Mouse (Mus musculus): ENCODE measurements around the gene Lingo4. TPM values are rescaled to one million over a fixed set of nuclear protein-coding genes. Genes with fewer than 3 reads are reported as not detected.

Gene Lingo4
- total and polyA plus RNA-seq, 3 experiments, result not detected

GRCm38 (mm10) chr3:94396336-94396735 lies 2.0 kb upstream of the Lingo4 start:
- no peak for TF ChIP-seq ZNF384 (IDR thresholded peaks at IDR 0.05; ENCODE audit: low read depth, low read length)
- TF ChIP-seq HCFC1 (IDR thresholded peaks at IDR 0.05; ENCODE audit: low read depth, low read length), result no peak
- no peak for TF ChIP-seq MAFK (IDR thresholded peaks at IDR 0.05; ENCODE audit: borderline replicate concordance, low read depth, low read length)
- TF ChIP-seq USF2 (IDR thresholded peaks at IDR 0.05; ENCODE audit: borderline replicate concordance in 1 of 2, insufficient read depth in 1 of 2, low read depth in 1 of 2, low read length in 2 of 2), result no peak
- TF ChIP-seq CHD2 (IDR thresholded peaks at IDR 0.05; ENCODE audit: low read length), result no peak
- no peak for TF ChIP-seq CTCF (IDR thresholded peaks at IDR 0.05 in 2 of 3, conservative IDR thresholded peaks at IDR 0.05 in 1 of 3; ENCODE audit: control insufficient read depth in 1 of 3, insufficient read depth in 1 of 3, low read depth in 2 of 3, low read length in 3 of 3, poor library complexity in 1 of 3, severe bottlenecking in 1 of 3)
- no peak for TF ChIP-seq ZKSCAN1 (IDR thresholded peaks at IDR 0.05; ENCODE audit: low read depth, low read length)
- TF ChIP-seq RCOR1 (IDR thresholded peaks at IDR 0.05; ENCODE audit: low read depth, low read length), result no peak
- no peak for TF ChIP-seq MEF2A (IDR thresholded peaks at IDR 0.05; ENCODE audit: extremely low read depth, insufficient replicate concordance, low read depth, low read length, poor library complexity, severe bottlenecking)
- TF ChIP-seq EP300 (IDR thresholded peaks at IDR 0.05; ENCODE audit: low read depth in 1 of 2, low read length in 2 of 2), result no peak
- peaks cover 15 to 16% of the 10 kb centered on the region in 2 experiments for H3K27me3 ChIP-seq (ENCODE audit: control insufficient read depth in 1 of 2, insufficient read depth in 2 of 2, low read length in 2 of 2)
- H3K9ac ChIP-seq (ENCODE audit: control insufficient read depth, low read depth, low read length, poor library complexity, severe bottlenecking), result no peak overlapping the region

GRCm38 (mm10) chr3:94396851-94397250 lies 1.5 kb upstream of the Lingo4 start:
- TF ChIP-seq ZNF384 (IDR thresholded peaks at IDR 0.05; ENCODE audit: low read depth, low read length) (no peak), CHD1 (IDR thresholded peaks at IDR 0.05; ENCODE audit: low read depth, low read length) (no peak), ELF1 (IDR thresholded peaks at IDR 0.05; ENCODE audit: low read depth, low read length) (no peak), UBTF (IDR thresholded peaks at IDR 0.05; ENCODE audit: borderline replicate concordance, insufficient read depth, low read depth, low read length) (no peak), CHD2 (IDR thresholded peaks at IDR 0.05; ENCODE audit: low read length) (no peak), MAZ (IDR thresholded peaks at IDR 0.05; ENCODE audit: low read depth, low read length) (no peak), MAFK (IDR thresholded peaks at IDR 0.05; ENCODE audit: borderline replicate concordance, low read depth, low read length) (no peak), MYB (IDR thresholded peaks at IDR 0.05; ENCODE audit: low read depth, low read length) (no peak), HCFC1 (IDR thresholded peaks at IDR 0.05; ENCODE audit: low read depth, low read length) (no peak), POLR2A (IDR thresholded peaks at IDR 0.05; ENCODE audit: control insufficient read depth in 1 of 2, insufficient read depth in 1 of 2, low read depth in 1 of 2, low read length in 2 of 2, poor library complexity in 1 of 2) (no peak), SIN3A (IDR thresholded peaks at IDR 0.05; ENCODE audit: low read length) (no peak), GATA1 (IDR thresholded peaks at IDR 0.05; ENCODE audit: low read depth, low read length) (no peak), NELFE (IDR thresholded peaks at IDR 0.05; ENCODE audit: low read depth, low read length) (no peak), TBP (IDR thresholded peaks at IDR 0.05; ENCODE audit: low read depth, low read length) (no peak), MEF2A (IDR thresholded peaks at IDR 0.05; ENCODE audit: extremely low read depth, insufficient replicate concordance, low read depth, low read length, poor library complexity, severe bottlenecking) (no peak), TCF12 (IDR thresholded peaks at IDR 0.05; ENCODE audit: low read depth, low read length) (no peak)
- H3K9ac ChIP-seq (ENCODE audit: control insufficient read depth, low read depth, low read length, poor library complexity, severe bottlenecking), result no peak overlapping the region
- H3K4me3 ChIP-seq (ENCODE audit: control insufficient read depth in 1 of 2, insufficient read depth in 1 of 2, low read depth in 2 of 2, low read length in 2 of 2), result no peak overlapping the region
- no peaks in the 10 kb centered on the region for H3K79me2 ChIP-seq (ENCODE audit: control insufficient read depth, insufficient read depth, low read length, poor library complexity)
- no peak for DNase-seq (ENCODE audit: low read depth, low spot score)
- no peaks in the 10 kb centered on the region for H3K9me3 ChIP-seq (replicated peaks; ENCODE audit: insufficient read depth, low read length)
- peaks cover 15 to 18% of the 10 kb centered on the region in 2 experiments for H3K27me3 ChIP-seq (ENCODE audit: control insufficient read depth in 1 of 2, insufficient read depth in 2 of 2, low read length in 2 of 2)
- no peaks in the 10 kb centered on the region for H3K4me1 ChIP-seq (ENCODE audit: control insufficient read depth in 1 of 2, insufficient read depth in 2 of 2, low read length in 2 of 2)
- no peaks in the 10 kb centered on the region for H3K36me3 ChIP-seq (ENCODE audit: control insufficient read depth in 1 of 2, insufficient read depth in 2 of 2, low read length in 2 of 2)
- no peak overlapping the region for H3K27ac ChIP-seq (ENCODE audit: control insufficient read depth, low read depth, low read length)

More at GRCm38 (mm10) chr3:94396336-94396735, 2.0 kb upstream of the Lingo4 start:
- Histone ChIP-seq H3K27ac (ENCODE audit: control insufficient read depth, low read depth, low read length) (no peak overlapping the region), H3K4me1 (ENCODE audit: control insufficient read depth in 1 of 2, insufficient read depth in 2 of 2, low read length in 2 of 2) (no peaks in the 10 kb centered on the region), H3K79me2 (ENCODE audit: control insufficient read depth, insufficient read depth, low read length, poor library complexity) (no peaks in the 10 kb centered on the region), H3K9me3 (replicated peaks; ENCODE audit: insufficient read depth, low read length) (no peaks in the 10 kb centered on the region), H3K4me3 (ENCODE audit: control insufficient read depth in 1 of 2, insufficient read depth in 1 of 2, low read depth in 2 of 2, low read length in 2 of 2) (no peak overlapping the region), H3K36me3 (ENCODE audit: control insufficient read depth in 1 of 2, insufficient read depth in 2 of 2, low read length in 2 of 2) (no peaks in the 10 kb centered on the region)
- DNase-seq (ENCODE audit: low read depth, low spot score), result no peak
